Mouse (Mus musculus) ES-E14 (cell line): ENCODE results near the gene Klhl25. TPM values are rescaled to one million over a fixed set of nuclear protein-coding genes. Genes with fewer than 3 reads are reported as not detected.

ENCODE experiments used
- DNase-seq: peaks from one replicate; pipeline ENCODE4 v3.0.0-alpha.2; 2013; ENCODE audit warnings: low read depth, low spot score
- H3K27ac ChIP-seq: 2 replicates; pipeline ENCODE4 v1.5.1; 2012; ENCODE audit warnings: low read depth, mild to moderate bottlenecking, low read length, moderate library complexity, mixed read lengths; ENCODE audit not compliant: poor library complexity, insufficient read depth, severe bottlenecking
- H3K36me3 ChIP-seq: 2 replicates; pipeline ENCODE4 v1.6.1; 2012; ENCODE audit warnings: mild to moderate bottlenecking, low read length, moderate library complexity, mixed read lengths; ENCODE audit not compliant: control insufficient read depth, poor library complexity, insufficient read depth, severe bottlenecking
- H3K4me1 ChIP-seq, 2 experiments: fragments of 150-350 bp in 1 of 2; sonication (generic) in 1 of 2; 2 replicates each; pipeline ENCODE4 v1.6.1; 2012; ENCODE audit warnings: low read length in 2 of 2, mild to moderate bottlenecking in 1 of 2, mixed read lengths in 1 of 2; ENCODE audit not compliant: control insufficient read depth in 2 of 2, insufficient read depth in 2 of 2, poor library complexity in 1 of 2
- H3K4me3 ChIP-seq, 2 experiments: fragments of 150-350 bp in 1 of 2; sonication (generic) in 1 of 2; 2 replicates each; pipeline ENCODE4 v1.5.1; 2012; ENCODE audit warnings: low read length in 2 of 2, low read depth in 1 of 2, mild to moderate bottlenecking in 1 of 2, mixed read lengths in 1 of 2; ENCODE audit not compliant: insufficient read depth in 1 of 2, poor library complexity in 1 of 2, severe bottlenecking in 1 of 2
- H3K9ac ChIP-seq: 2 replicates; pipeline ENCODE4 v1.6.1; 2012; ENCODE audit warnings: low read depth, mild to moderate bottlenecking, low read length, mixed read lengths; ENCODE audit not compliant: poor library complexity, insufficient read depth, severe bottlenecking
- H3K9me3 ChIP-seq: fragments of 150-350 bp; sonication (generic); 2 replicates; pipeline ENCODE4 v1.6.1; 2012; ENCODE audit warnings: low read depth, mild to moderate bottlenecking, low read length; ENCODE audit not compliant: control insufficient read depth, insufficient read depth
- CHD2 ChIP-seq: IDR thresholded peaks from 2 replicates; pipeline ENCODE4 v1.6.1; 2014; ENCODE audit warnings: mild to moderate bottlenecking, low read depth, low read length, inconsistent platforms
- HCFC1 ChIP-seq: IDR thresholded peaks from 2 replicates; pipeline ENCODE4 v1.6.1; 2012; ENCODE audit warnings: low read length, inconsistent platforms, borderline replicate concordance; ENCODE audit not compliant: insufficient read depth
- MAFK ChIP-seq: IDR thresholded peaks from 2 replicates; pipeline ENCODE4 v1.6.1; 2014; ENCODE audit warnings: mild to moderate bottlenecking, low read depth, low read length, inconsistent platforms; ENCODE audit not compliant: insufficient read depth
- ZC3H11A ChIP-seq: IDR thresholded peaks from 2 replicates; pipeline ENCODE4 v1.6.1; 2012; ENCODE audit warnings: low read depth, mild to moderate bottlenecking, inconsistent platforms, low read length, borderline replicate concordance
- ZNF384 ChIP-seq: IDR thresholded peaks from 2 replicates; pipeline ENCODE4 v1.6.1; 2012; ENCODE audit warnings: low read depth, low read length, inconsistent platforms
- in situ Hi-C, 2 experiments: fragments of 600-800 bp; cut with MboI; formaldehyde crosslinking; loops; one replicate each; pipeline ENCODE4 v1.15.1; 2025; ENCODE audit warnings: low sequenced_read_pairs in 2 of 2, inconsistent platforms in 1 of 2; ENCODE audit not compliant: unreplicated experiment in 2 of 2
- total RNA-seq: library from RNA; depleted of rRNA; stranded (reverse); fragments of 300-350 nt; gene quantifications from 2 replicates; pipeline ENCODE4 v1.2.3, GENCODE M21; 2012

Gene Klhl25
- total RNA-seq, 1 experiment, result 10.8 TPM

GRCm38 (mm10) chr7:75866557-75866956 is 18.4 kb downstream of the Klhl25 start:
- H3K4me3 ChIP-seq, result no peak overlapping the region
- H3K4me1 ChIP-seq, result peaks cover 0 to 11% of the 10 kb centered on the region in 2 experiments; a peak in 2 of 4 replicates
- no peak for TF ChIP-seq MAFK
- no peak for TF ChIP-seq ZNF384
- no peak for TF ChIP-seq HCFC1
- no peak for TF ChIP-seq ZC3H11A
- no peak for TF ChIP-seq CHD2
- peaks cover 34% of the 10 kb centered on the region for H3K36me3 ChIP-seq
- in situ Hi-C loops, result no loop called here
- H3K9ac ChIP-seq, result no peak overlapping the region
- DNase-seq, result no peak
- no peak overlapping the region for H3K27ac ChIP-seq
- 0 out of 2 replicates have a peak, but pooled peaks cover 2% of the 10 kb centered on the region for H3K9me3 ChIP-seq

DNA sequence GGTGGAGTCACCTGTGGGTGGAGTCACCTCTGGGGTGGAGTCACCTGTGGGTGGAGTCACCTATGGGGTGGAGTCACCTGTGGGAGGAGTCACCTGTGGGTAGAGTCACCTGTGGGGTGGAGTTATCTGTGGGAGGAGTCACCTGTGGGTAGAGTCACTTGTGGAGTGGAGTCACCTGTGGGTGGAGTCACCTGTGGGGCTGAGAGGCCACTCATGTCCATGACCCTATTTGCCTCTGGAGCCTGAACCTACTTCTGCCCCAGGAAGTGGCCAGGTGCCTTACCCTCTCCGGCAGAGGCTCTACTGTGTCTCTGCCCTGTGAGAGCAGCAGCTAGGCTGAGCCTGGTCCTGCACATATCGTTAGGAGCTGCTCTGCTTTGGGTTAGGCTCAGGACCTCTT is 20.6 kb downstream of the Klhl25 start:
- Histone ChIP-seq H3K36me3 (peaks cover 35% of the 10 kb centered on the region), H3K9ac (no peak overlapping the region), H3K4me3 (no peak overlapping the region), H3K9me3 (0 out of 2 replicates have a peak, but pooled peaks cover 2% of the 10 kb centered on the region), H3K4me1 (peaks cover 0 to 11% of the 10 kb centered on the region in 2 experiments; a peak in 2 of 4 replicates), H3K27ac (no peak overlapping the region)
- TF ChIP-seq ZNF384 (no peak), MAFK (no peak), CHD2 (no peak)
- DNase-seq, result no peak
- in situ Hi-C loops, result no loop called here

GRCm38 (mm10) chr7:75870551-75870950 is 22.4 kb downstream of the Klhl25 start:
- H3K27ac ChIP-seq, result no peak overlapping the region
- peaks cover 27% of the 10 kb centered on the region for H3K36me3 ChIP-seq
- no peak for DNase-seq
- H3K4me1 ChIP-seq, result peaks cover 0 to 11% of the 10 kb centered on the region in 2 experiments; a peak in 2 of 4 replicates
- H3K4me3 ChIP-seq, result no peak overlapping the region
- in situ Hi-C loops, result loop anchor here in 1 of 2 experiments (10.0 kb wide), 1 partner anchor 126 kb away; no protein-coding TSS in a partner anchor
- H3K9ac ChIP-seq, result no peak overlapping the region
- no peaks in the 10 kb centered on the region for H3K9me3 ChIP-seq
- no peak for TF ChIP-seq ZNF384
- TF ChIP-seq MAFK, result no peak
- no peak for TF ChIP-seq CHD2

- Histone ChIP-seq H3K9me3 (no peaks in the 10 kb centered on the region), H3K36me3 (peaks cover 10% of the 10 kb centered on the region; the same call in 1 of the 2 replicates), H3K4me3 (no peak overlapping the region), H3K4me1 (peaks cover 0 to 11% of the 10 kb centered on the region in 2 experiments; a peak in 2 of 4 replicates), H3K9ac (no peak overlapping the region), H3K27ac (no peak overlapping the region)
- TF ChIP-seq ZC3H11A, result no peak
- no peak for DNase-seq
- in situ Hi-C loops, result loop anchor here in 1 of 2 experiments (10.0 kb wide), 1 partner anchor 127 kb away; no protein-coding TSS in a partner anchor
Measured at GRCm38 (mm10) chr7:75872255-75872654, 24.1 kb downstream of the Klhl25 start.

DNA sequence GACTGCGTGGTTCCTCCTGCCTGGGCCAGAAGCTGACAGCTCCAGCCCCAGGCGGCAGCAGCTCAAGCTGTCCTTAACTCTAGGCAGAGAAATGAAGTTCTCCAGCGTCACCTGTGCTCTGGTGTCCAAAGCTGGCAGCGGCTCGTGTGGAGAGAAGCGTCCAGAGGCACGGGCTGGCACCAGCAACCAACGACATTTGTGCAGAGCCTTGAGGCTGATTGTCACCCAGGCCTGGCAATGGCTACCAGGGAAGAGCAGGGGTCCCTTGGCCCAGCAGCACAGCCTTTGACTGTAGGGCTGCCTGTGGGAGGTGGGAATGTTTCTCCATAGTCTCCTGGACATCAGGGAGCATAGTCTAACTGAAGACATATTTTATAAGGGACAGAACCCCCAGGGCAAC is 24.6 kb downstream of the Klhl25 start:
- DNase-seq, result no peak
- Histone ChIP-seq H3K4me3 (no peak overlapping the region), H3K9me3 (no peaks in the 10 kb centered on the region), H3K9ac (no peak overlapping the region), H3K4me1 (peaks cover 0 to 11% of the 10 kb centered on the region in 2 experiments; a peak in 2 of 4 replicates), H3K27ac (no peak overlapping the region), H3K36me3 (peaks cover 10% of the 10 kb centered on the region; the same call in 1 of the 2 replicates)
- TF ChIP-seq ZC3H11A (no peak), ZNF384 (no peak), MAFK (no peak), HCFC1 (no peak)
- in situ Hi-C loops, result loop anchor here in 1 of 2 experiments (10.0 kb wide), 1 partner anchor 128 kb away; no protein-coding TSS in a partner anchor
